Mouse (Mus musculus) myocyte (in vitro differentiated cells): ENCODE results near the gene Peli2. TPM values are rescaled to one million over a fixed set of nuclear protein-coding genes. Genes with fewer than 3 reads are reported as not detected.

Experiments
- H3K27me3 ChIP-seq: one replicate; pipeline ENCODE4 v1.6.1; 2011; ENCODE audit not compliant: control insufficient read depth, insufficient read depth, insufficient read length
- H3K36me3 ChIP-seq: one replicate; pipeline ENCODE4 v1.6.1; 2011; ENCODE audit not compliant: control insufficient read depth, insufficient read depth
- H3K4me2 ChIP-seq: one replicate; pipeline ENCODE4 v1.6.1; 2011; ENCODE audit warnings: low read depth, control low read depth
- H3K4me3 ChIP-seq: one replicate; pipeline ENCODE4 v1.5.1; 2011; ENCODE audit warnings: mild to moderate bottlenecking, control low read depth, moderate library complexity
- H3K79me2 ChIP-seq: one replicate; pipeline ENCODE4 v1.6.1; 2011; ENCODE audit not compliant: control insufficient read depth, insufficient read depth
- H3ac ChIP-seq: one replicate; pipeline ENCODE4 v1.6.1; 2011; ENCODE audit not compliant: control insufficient read depth, insufficient read length
- CEBPB ChIP-seq: IDR thresholded peaks from 2 replicates; pipeline ENCODE4 v1.6.1; 2011; ENCODE audit warnings: mild to moderate bottlenecking, moderate library complexity; ENCODE audit not compliant: poor library complexity, insufficient read depth, severe bottlenecking
- E2F4 ChIP-seq: IDR thresholded peaks from one replicate; pipeline ENCODE4 v1.6.1; 2011; ENCODE audit warnings: mild to moderate bottlenecking, control low read depth, moderate library complexity; ENCODE audit not compliant: insufficient read depth
- MAX ChIP-seq: IDR thresholded peaks from one replicate; pipeline ENCODE4 v1.6.1; 2011; ENCODE audit warnings: low read depth, mild to moderate bottlenecking, control low read depth
- MYOD1 ChIP-seq, 3 experiments: IDR thresholded peaks; one replicate each; pipeline ENCODE4 v1.6.1; 2011; ENCODE audit warnings: control low read depth in 2 of 3, low read depth in 2 of 3, mild to moderate bottlenecking in 2 of 3, moderate library complexity in 1 of 3; ENCODE audit not compliant: insufficient read length in 2 of 3, control insufficient read depth in 1 of 3
- MYOG ChIP-seq, 3 experiments: IDR thresholded peaks; one replicate each; pipeline ENCODE4 v1.6.1; 2011; ENCODE audit warnings: control low read depth in 2 of 3, low read depth in 2 of 3, mild to moderate bottlenecking in 2 of 3; ENCODE audit not compliant: insufficient read length in 2 of 3, control insufficient read depth in 1 of 3, insufficient read depth in 1 of 3
- POLR2A ChIP-seq: IDR thresholded peaks from one replicate; pipeline ENCODE4 v1.6.1; 2011; ENCODE audit warnings: low read depth, mild to moderate bottlenecking, control low read depth, moderate library complexity; ENCODE audit not compliant: insufficient read length
- POLR2AphosphoS2 ChIP-seq: IDR thresholded peaks from one replicate; pipeline ENCODE4 v1.6.1; 2011; ENCODE audit warnings: low read depth, control low read depth; ENCODE audit not compliant: insufficient read length
- REST ChIP-seq: IDR thresholded peaks from one replicate; pipeline ENCODE4 v1.6.1; 2011; ENCODE audit warnings: mild to moderate bottlenecking, control low read depth, moderate library complexity; ENCODE audit not compliant: insufficient read depth, insufficient read length
- SRF ChIP-seq: IDR thresholded peaks from one replicate; pipeline ENCODE4 v1.6.1; 2011; ENCODE audit warnings: low read depth; ENCODE audit not compliant: control insufficient read depth, insufficient read length
- TCF12 ChIP-seq: IDR thresholded peaks from one replicate; pipeline ENCODE4 v1.6.1; 2011; ENCODE audit warnings: mild to moderate bottlenecking, control low read depth; ENCODE audit not compliant: poor library complexity, insufficient read depth, severe bottlenecking
- TCF3 ChIP-seq: IDR thresholded peaks from one replicate; pipeline ENCODE4 v1.6.1; 2011; ENCODE audit warnings: low read depth, control low read depth; ENCODE audit not compliant: insufficient read length
- USF1 ChIP-seq: IDR thresholded peaks from one replicate; pipeline ENCODE4 v1.6.1; 2011; ENCODE audit warnings: low read depth, mild to moderate bottlenecking, control low read depth, moderate library complexity
- polyA plus RNA-seq: library from polyadenylated mRNA; unstranded; fragments of >200 nt; fragmentation: generic; extraction: Trizol; gene quantifications from one replicate; pipeline ENCODE4 v1.2.1, GENCODE M21; 2012; ENCODE audit warnings: missing spikeins

The Peli2 gene
- polyA plus RNA-seq, 1 experiment = 15.8 TPM

GRCm38 (mm10) chr14:48155153-48155552, 34.5 kb downstream of the Peli2 start:
- Histone ChIP-seq H3K4me3 (no peak overlapping the region), H3K79me2 (no peaks in the 10 kb centered on the region), H3K27me3 (no peaks in the 10 kb centered on the region), H3K36me3 (no peaks in the 10 kb centered on the region), H3ac (no peak overlapping the region), H3K4me2 (no peak overlapping the region)
- TF ChIP-seq POLR2AphosphoS2 = no peak
- TF ChIP-seq E2F4 = no peak
- no peak for TF ChIP-seq SRF
- no peak for TF ChIP-seq MYOG (IDR thresholded peaks at IDR 0.05; ENCODE audit: control insufficient read depth in 1 of 3, insufficient read depth in 1 of 3, insufficient read length in 2 of 3, low read depth in 2 of 3)
- TF ChIP-seq USF1 = no peak
- TF ChIP-seq MAX = no peak
- no peak for TF ChIP-seq MYOD1 (IDR thresholded peaks at IDR 0.05; ENCODE audit: control insufficient read depth in 1 of 3, insufficient read length in 2 of 3, low read depth in 2 of 3)
- TF ChIP-seq POLR2A = no peak
- TF ChIP-seq TCF3 = no peak
- TF ChIP-seq CEBPB = no peak
- no peak for TF ChIP-seq TCF12
- no peak for TF ChIP-seq REST

- no peak overlapping the region for H3ac ChIP-seq
- H3K4me3 ChIP-seq = no peak overlapping the region
- no peaks in the 10 kb centered on the region for H3K36me3 ChIP-seq
- H3K4me2 ChIP-seq = no peak overlapping the region
- no peak for TF ChIP-seq MYOD1 (IDR thresholded peaks at IDR 0.05; ENCODE audit: control insufficient read depth in 1 of 3, insufficient read length in 2 of 3, low read depth in 2 of 3)
- no peak for TF ChIP-seq TCF12
- no peak for TF ChIP-seq CEBPB
- no peak for TF ChIP-seq USF1
- TF ChIP-seq TCF3 = no peak
- TF ChIP-seq E2F4 = no peak
- TF ChIP-seq POLR2A = no peak
- no peak for TF ChIP-seq REST
- no peak for TF ChIP-seq MAX
- TF ChIP-seq MYOG (IDR thresholded peaks at IDR 0.05; ENCODE audit: control insufficient read depth in 1 of 3, insufficient read depth in 1 of 3, insufficient read length in 2 of 3, low read depth in 2 of 3) = no peak
- no peak for TF ChIP-seq SRF
- no peak for TF ChIP-seq POLR2AphosphoS2
- no peaks in the 10 kb centered on the region for H3K27me3 ChIP-seq
- H3K79me2 ChIP-seq = no peaks in the 10 kb centered on the region
Observed at GRCm38 (mm10) chr14:48157085-48157484, 36.5 kb downstream of the Peli2 start.

- no peaks in the 10 kb centered on the region for H3K79me2 ChIP-seq
- H3K4me3 ChIP-seq = no peak overlapping the region
- H3K27me3 ChIP-seq = no peaks in the 10 kb centered on the region
- no peak overlapping the region for H3K4me2 ChIP-seq
- no peak overlapping the region for H3ac ChIP-seq
- no peaks in the 10 kb centered on the region for H3K36me3 ChIP-seq
- TF ChIP-seq SRF = no peak
- TF ChIP-seq CEBPB = no peak
Observed at GRCm38 (mm10) chr14:48157835-48158234, 37.2 kb downstream of the Peli2 start.

- no peaks in the 10 kb centered on the region for H3K36me3 ChIP-seq
- H3K4me2 ChIP-seq = no peak overlapping the region
- no peak overlapping the region for H3ac ChIP-seq
- H3K27me3 ChIP-seq = no peaks in the 10 kb centered on the region
- H3K4me3 ChIP-seq = no peak overlapping the region
- H3K79me2 ChIP-seq = no peaks in the 10 kb centered on the region
- TF ChIP-seq POLR2A (no peak), MAX (no peak), REST (no peak), SRF (no peak), MYOG (IDR thresholded peaks at IDR 0.05; ENCODE audit: control insufficient read depth in 1 of 3, insufficient read depth in 1 of 3, insufficient read length in 2 of 3, low read depth in 2 of 3) (no peak), MYOD1 (IDR thresholded peaks at IDR 0.05; ENCODE audit: control insufficient read depth in 1 of 3, insufficient read length in 2 of 3, low read depth in 2 of 3) (no peak), USF1 (no peak), E2F4 (no peak), POLR2AphosphoS2 (no peak), TCF3 (no peak), TCF12 (no peak), CEBPB (no peak)
Observed at GRCm38 (mm10) chr14:48159401-48159800, 38.8 kb downstream of the Peli2 start.

- Histone ChIP-seq H3K27me3 (no peaks in the 10 kb centered on the region), H3K4me3 (no peak overlapping the region), H3ac (no peak overlapping the region), H3K79me2 (no peaks in the 10 kb centered on the region), H3K36me3 (no peaks in the 10 kb centered on the region), H3K4me2 (no peak overlapping the region)
- no peak for TF ChIP-seq CEBPB
- TF ChIP-seq E2F4 = no peak
- TF ChIP-seq SRF = no peak
- TF ChIP-seq TCF3 = no peak
- TF ChIP-seq MAX = no peak
Observed at GRCm38 (mm10) chr14:48162446-48162845, 41.8 kb downstream of the Peli2 start.
